Mouse (Mus musculus): ENCODE data around the gene Ccdc38.
A peak's percentile ranks its signal among the peaks of the same experiment; 100 is the strongest.

Ccdc38 gene

DNA sequence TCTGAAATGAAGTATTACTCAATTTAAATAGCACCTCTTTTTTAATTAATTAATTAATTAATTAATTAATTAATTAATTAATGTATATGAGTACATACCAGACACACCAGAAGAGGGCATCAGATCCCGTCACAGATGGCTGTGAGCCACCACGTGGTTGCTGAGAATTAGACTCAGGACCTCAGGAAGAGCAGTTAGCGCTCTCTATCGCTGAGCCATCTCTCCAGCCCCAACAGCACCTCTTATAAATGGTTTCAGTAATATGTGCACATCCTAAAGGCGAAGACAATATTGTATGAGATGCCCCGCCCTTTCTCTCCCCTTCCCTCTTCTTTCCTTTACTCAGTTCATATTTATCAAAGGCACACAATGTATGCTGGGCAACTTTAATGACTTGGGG is 28.2 kb downstream of the Ccdc38 start:
- Histone ChIP-seq H3K27me3 (ENCODE audit: control insufficient read depth, insufficient read depth, low read length, poor library complexity, severe bottlenecking) (no peaks in the 10 kb centered on the region), H3K36me3 (ENCODE audit: control insufficient read depth, insufficient read depth, low read length, poor library complexity, severe bottlenecking) (no peaks in the 10 kb centered on the region)
- no peak for DNase-seq (ENCODE audit: low read depth, low spot score)

DNA sequence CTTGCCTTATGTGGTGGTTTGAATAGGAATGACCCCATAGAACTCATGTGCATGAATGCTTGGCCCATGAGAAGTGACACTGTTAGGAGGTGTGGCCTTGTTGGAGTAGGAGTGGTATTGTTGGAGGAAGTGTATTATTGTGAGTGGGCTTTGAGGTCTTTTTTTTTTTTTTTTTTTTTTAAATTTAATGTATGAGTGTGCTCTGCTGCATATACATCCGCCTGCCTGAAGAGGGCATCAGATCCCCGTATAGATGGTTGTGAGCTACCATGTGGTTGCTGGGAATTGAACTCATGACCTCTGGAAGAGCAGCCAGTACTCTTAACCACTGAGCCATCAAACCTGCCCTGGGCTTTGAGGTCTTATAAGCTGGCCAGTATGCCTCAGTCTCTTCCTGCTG is 31.8 kb downstream of the Ccdc38 start:
- H3K36me3 ChIP-seq (ENCODE audit: control insufficient read depth, insufficient read depth, low read length, poor library complexity, severe bottlenecking) = no peaks in the 10 kb centered on the region
- no peaks in the 10 kb centered on the region for H3K27me3 ChIP-seq (ENCODE audit: control insufficient read depth, insufficient read depth, low read length, poor library complexity, severe bottlenecking)
- no peak for DNase-seq (ENCODE audit: low read depth, low spot score)

DNA sequence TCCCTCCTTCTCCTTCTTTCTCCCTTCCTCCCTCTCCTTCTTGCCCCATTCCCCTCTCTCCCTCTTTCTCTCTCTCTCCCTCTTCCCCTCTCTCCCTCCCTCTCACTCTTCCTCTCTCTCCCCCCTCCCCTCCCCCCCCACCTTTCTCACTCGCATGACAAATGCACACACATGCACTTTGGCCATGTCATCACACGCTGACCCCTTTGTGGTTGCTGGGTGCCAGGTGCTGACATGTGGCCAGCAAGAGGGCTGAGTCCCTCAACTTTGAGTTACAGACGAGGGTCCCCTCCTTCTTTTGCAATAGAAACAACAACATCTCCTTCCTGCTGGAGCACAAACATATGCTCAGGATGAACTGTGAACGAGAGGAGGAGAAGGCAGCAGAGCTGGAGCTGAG is 34.5 kb downstream of the Ccdc38 start:
- Histone ChIP-seq H3K27me3 (ENCODE audit: control insufficient read depth, insufficient read depth, low read length, poor library complexity, severe bottlenecking) (no peaks in the 10 kb centered on the region), H3K36me3 (ENCODE audit: control insufficient read depth, insufficient read depth, low read length, poor library complexity, severe bottlenecking) (no peaks in the 10 kb centered on the region; the same call in 1 of the 2 replicates)
- DNase-seq (ENCODE audit: low read depth, low spot score) = no peak

DNA sequence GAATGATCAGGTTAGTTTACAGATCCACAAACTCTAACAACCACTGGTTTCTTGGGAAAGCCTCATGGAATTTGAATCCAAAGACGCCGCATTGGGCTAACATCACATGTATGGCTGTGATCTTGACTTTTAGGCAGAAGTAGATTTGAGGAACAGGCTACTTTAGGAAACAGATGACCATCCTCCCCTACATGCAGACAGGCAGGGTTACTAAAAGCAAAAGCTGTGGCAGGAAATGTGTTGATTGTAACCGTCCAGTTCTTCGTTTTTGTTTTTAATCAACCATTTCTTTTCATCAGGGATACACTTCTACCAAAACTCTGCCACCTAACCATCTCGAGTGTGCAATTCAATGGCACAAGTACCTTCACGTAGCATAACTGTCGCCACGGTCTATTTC is 35.5 kb downstream of the Ccdc38 start:
- Histone ChIP-seq H3K36me3 (ENCODE audit: control insufficient read depth, insufficient read depth, low read length, poor library complexity, severe bottlenecking) (no peaks in the 10 kb centered on the region; the same call in 1 of the 2 replicates), H3K27me3 (ENCODE audit: control insufficient read depth, insufficient read depth, low read length, poor library complexity, severe bottlenecking) (no peaks in the 10 kb centered on the region)
- no peak for DNase-seq (ENCODE audit: low read depth, low spot score)

DNA sequence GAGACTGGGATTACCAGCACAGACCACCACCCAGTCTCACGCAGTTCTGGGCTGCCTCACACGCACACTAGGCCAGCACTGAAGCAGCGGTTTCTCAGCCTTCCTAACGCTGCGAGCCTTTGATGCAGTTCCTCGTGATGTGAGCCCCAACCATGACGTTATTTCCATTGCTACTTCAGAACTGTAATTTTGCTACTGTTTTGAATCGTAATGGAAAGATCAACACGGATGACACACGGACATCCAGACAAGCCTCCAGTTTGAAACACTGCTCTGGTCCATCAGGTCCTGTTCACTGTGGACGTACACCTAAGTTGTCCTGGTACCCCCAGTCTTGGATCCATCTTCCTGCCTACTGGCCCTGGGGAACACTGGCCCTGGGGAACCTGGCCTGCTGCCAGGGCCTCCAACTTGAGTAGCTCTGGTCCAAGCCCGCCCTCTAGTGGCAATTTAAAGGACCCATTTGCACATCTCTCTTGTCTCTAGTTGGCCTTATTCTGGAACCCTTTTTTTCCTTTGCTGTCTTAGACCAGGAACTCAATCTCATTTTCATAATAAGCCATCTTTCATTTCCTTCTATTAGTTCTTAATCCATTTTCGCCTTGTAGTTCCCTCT is 36.9 kb downstream of the Ccdc38 start:
- Histone ChIP-seq H3K27me3 (ENCODE audit: control insufficient read depth, insufficient read depth, low read length, poor library complexity, severe bottlenecking) (no peaks in the 10 kb centered on the region), H3K36me3 (ENCODE audit: control insufficient read depth, insufficient read depth, low read length, poor library complexity, severe bottlenecking) (peaks cover 2% of the 10 kb centered on the region; the same call in 1 of the 2 replicates)
- peak; percentile 87 for DNase-seq (ENCODE audit: low read depth, low spot score)

DNA sequence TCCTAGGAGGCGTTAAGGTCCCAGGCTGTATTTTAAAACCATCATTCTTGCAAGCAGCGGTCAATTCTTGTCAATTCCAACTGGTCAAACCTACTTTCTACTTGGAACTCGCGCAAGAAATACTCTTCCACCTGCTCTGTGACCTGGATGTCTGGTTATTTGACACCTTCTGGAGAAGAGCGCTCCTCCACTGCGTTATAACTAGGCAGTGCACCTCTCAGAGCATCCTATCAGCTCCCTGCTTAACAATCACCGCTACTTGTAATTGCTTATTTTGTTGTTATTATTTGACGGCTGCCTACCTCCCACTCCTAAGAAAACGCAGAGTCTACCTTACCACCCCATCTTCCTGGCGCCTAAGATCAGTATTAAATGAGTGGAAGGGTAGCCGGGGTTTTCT is 48.4 kb downstream of the Ccdc38 start:
- peaks cover 2% of the 10 kb centered on the region; the same call in 1 of the 2 replicates for H3K36me3 ChIP-seq (ENCODE audit: control insufficient read depth, insufficient read depth, low read length, poor library complexity, severe bottlenecking)
- DNase-seq (ENCODE audit: low read depth, low spot score) = peak; percentile 20
- no peaks in the 10 kb centered on the region for H3K27me3 ChIP-seq (ENCODE audit: control insufficient read depth, insufficient read depth, low read length, poor library complexity, severe bottlenecking)

DNA sequence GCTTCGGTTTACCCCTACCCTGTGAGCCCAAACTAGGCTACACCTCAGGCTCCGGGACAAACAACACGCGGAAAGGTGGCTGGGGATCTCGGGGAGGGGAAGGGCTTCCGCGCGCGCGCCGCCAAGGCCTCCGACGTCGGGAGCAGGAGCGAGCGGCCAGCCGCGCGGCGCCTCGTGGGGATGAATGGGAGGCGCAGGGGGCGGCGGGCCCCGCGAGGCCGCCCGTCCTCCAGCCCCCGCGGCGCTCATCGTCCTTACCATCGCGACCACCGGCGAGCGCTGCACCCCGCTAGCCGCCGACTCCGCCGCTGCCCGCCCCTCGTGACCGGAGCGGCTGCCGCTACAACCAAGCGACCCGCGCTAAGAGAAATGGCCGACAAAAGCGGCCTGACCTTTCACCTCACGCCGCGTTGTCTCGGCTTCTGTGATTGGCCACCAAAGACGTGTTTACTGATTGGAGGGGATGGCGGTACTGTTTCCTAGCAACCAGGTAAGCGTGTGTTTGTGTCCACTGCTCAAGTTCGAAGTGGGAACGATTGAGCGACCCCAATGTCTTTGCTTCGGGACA is 48.9 kb downstream of the Ccdc38 start, which contains the start of gene Snrpf:
Gene Snrpf, minus strand, starts transcription at position 426 of the 568 bp plus-strand sequence.
- H3K36me3 ChIP-seq (ENCODE audit: control insufficient read depth, insufficient read depth, low read length, poor library complexity, severe bottlenecking) = peaks cover 2% of the 10 kb centered on the region; the same call in 1 of the 2 replicates
- no peaks in the 10 kb centered on the region for H3K27me3 ChIP-seq (ENCODE audit: control insufficient read depth, insufficient read depth, low read length, poor library complexity, severe bottlenecking)
- DNase-seq (ENCODE audit: low read depth, low spot score) = peak; percentile 96

DNA sequence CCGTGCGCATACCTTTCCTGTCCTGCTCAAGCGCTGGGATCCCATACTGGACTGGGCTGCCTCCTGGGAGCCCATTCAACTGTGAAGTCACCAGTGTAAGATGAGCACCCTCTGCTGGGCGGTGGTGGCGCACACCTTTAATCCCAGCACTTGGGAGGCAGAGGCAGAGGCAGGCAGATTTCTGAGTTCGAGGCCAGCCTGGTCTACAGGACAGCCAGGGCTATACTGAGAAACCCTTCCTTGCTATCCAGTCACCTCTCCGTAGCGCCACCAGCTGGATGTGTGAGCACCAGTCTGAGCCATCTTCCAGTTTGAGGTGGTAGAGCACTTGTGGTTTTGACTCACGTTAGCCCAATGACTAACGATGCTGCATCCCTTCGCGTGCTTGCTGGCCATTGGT is 52.0 kb downstream of the Ccdc38 start:
- no peaks in the 10 kb centered on the region for H3K27me3 ChIP-seq (ENCODE audit: control insufficient read depth, insufficient read depth, low read length, poor library complexity, severe bottlenecking)
- H3K36me3 ChIP-seq (ENCODE audit: control insufficient read depth, insufficient read depth, low read length, poor library complexity, severe bottlenecking) = no peaks in the 10 kb centered on the region
- peak; percentile 37 for DNase-seq (ENCODE audit: low read depth, low spot score)

DNA sequence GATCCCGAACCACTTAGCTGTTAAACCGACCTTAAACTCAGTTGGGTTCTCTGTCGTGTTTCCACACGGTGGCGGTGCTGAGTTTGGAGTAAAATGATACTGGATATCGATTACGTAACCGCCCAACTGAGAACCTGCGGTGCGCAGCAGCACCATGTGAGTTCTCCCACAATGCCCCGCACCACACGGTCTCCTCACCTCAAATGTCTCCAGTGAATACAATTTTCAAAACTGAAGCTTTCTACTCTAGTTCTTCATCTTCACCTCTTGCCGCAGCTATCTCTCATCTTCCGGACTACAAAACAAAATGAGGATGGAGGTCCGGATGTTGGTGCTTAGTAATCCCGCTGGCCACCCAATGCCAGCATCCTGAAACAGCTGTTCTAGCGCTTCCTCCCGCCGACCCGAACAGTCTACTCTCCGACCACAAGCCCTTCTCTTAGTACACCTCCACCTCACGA is 53.6 kb downstream of the Ccdc38 start:
- peak; percentile 89 for DNase-seq (ENCODE audit: low read depth, low spot score)
- Histone ChIP-seq H3K36me3 (ENCODE audit: control insufficient read depth, insufficient read depth, low read length, poor library complexity, severe bottlenecking) (no peaks in the 10 kb centered on the region), H3K27me3 (ENCODE audit: control insufficient read depth, insufficient read depth, low read length, poor library complexity, severe bottlenecking) (no peaks in the 10 kb centered on the region)

DNA sequence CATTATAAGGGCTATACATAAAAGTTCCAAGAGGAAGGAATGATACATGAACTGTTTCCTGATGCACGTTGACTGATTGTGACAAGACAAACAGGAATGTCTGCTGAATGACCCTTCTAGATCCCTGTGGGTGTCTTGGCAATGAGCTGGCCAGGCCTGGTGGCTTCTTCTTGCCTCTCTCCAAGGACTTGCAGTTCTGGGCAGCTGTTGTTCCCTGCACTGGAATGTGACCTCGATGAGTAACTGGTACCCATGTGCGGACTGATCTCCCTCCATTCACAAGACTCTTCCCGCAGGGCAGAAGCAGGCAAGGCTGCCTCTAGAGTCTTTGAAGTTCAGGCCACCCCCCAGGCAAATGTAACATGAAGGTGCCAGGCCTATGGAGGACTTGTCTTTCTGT is 55.4 kb downstream of the Ccdc38 start:
- no peaks in the 10 kb centered on the region for H3K36me3 ChIP-seq (ENCODE audit: control insufficient read depth, insufficient read depth, low read length, poor library complexity, severe bottlenecking)
- DNase-seq (ENCODE audit: low read depth, low spot score) = no peak
- no peaks in the 10 kb centered on the region for H3K27me3 ChIP-seq (ENCODE audit: control insufficient read depth, insufficient read depth, low read length, poor library complexity, severe bottlenecking)

DNA sequence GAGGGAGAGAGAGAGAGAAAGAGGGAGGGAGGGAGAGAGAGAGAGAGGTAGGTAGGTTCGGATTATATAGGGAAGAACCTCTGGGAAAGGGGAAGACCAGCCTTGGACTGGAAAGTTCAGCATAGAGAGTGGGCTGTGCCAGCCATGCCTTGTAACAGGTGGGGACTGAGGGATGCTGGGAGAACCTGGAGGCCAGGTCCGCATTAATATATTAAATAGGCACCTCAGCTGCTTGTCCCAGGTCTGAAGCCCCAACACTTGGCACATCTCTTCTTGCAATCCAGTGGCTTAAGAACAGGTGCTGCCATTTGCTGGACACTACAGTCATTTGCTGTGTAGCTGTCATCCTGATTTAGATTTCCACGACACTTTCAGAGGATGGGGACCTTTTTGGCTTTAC is 56.2 kb downstream of the Ccdc38 start:
- H3K27me3 ChIP-seq (ENCODE audit: control insufficient read depth, insufficient read depth, low read length, poor library complexity, severe bottlenecking) = no peaks in the 10 kb centered on the region
- no peaks in the 10 kb centered on the region for H3K36me3 ChIP-seq (ENCODE audit: control insufficient read depth, insufficient read depth, low read length, poor library complexity, severe bottlenecking)

DNA sequence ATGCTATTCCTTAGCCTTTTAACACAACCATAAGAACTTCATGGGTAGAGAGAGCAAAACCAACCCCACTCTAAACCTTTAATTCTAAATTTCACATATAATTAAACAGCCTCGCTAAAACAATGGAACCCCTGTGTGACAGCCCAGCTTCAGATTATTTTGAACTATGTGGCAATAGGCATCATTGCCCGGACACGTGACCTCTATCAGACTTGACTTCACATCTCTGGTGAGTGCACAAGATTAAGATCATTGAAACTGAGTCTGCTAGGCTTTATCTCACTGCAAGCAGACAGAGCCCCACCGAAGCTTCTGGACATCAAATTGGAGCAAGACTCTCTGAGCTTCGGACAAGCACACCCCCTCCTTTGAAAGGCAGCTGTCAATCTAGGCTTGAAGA is 61.9 kb downstream of the Ccdc38 start:
- Histone ChIP-seq H3K27me3 (ENCODE audit: control insufficient read depth, insufficient read depth, low read length, poor library complexity, severe bottlenecking) (no peaks in the 10 kb centered on the region), H3K36me3 (ENCODE audit: control insufficient read depth, insufficient read depth, low read length, poor library complexity, severe bottlenecking) (no peaks in the 10 kb centered on the region)
- DNase-seq (ENCODE audit: low read depth, low spot score) = no peak

More for the DNA sequence above, 56.2 kb downstream of the Ccdc38 start:
- no peak for DNase-seq (ENCODE audit: low read depth, low spot score)

DNA sequence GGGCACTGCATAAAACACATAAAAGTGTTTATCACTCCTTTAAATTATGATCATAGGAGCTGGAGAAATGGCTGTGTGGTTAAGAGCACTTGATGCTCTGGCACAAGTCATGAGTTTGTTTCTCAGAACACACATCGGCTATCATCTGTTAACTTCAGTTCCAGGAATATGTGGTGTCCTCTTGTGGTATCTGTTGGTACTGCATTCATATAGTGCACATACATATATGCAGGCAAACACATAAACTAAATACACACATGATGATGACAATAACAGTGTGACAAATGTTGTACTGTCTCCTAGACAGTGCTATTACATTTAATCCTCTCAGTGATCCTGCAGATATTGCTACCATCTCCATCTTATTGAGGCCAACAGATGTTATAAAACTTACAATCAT is 62.8 kb downstream of the Ccdc38 start:
- Histone ChIP-seq H3K36me3 (ENCODE audit: control insufficient read depth, insufficient read depth, low read length, poor library complexity, severe bottlenecking) (no peaks in the 10 kb centered on the region), H3K27me3 (ENCODE audit: control insufficient read depth, insufficient read depth, low read length, poor library complexity, severe bottlenecking) (no peaks in the 10 kb centered on the region)
- peak; percentile 21 for DNase-seq (ENCODE audit: low read depth, low spot score)

DNA sequence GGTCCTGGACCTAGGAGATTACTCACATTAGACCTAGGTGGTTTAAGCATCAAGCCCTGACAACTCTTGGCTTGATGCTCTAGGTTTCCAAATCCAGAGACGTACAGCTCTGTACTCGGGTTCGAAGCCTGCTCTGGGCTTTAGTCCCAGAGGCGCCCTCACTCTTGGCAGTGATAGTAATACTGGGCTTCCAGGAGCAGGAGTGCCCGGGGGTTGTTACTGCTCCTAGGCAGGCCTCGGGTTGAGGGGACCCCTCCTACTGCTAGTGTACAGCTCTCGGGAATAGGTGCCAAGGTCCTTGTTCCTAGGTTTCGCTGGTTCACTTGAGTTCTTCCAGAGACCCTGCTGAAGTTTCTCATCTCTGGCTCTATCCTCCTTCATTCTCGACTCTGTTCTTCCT is 65.9 kb downstream of the Ccdc38 start:
- no peaks in the 10 kb centered on the region for H3K36me3 ChIP-seq (ENCODE audit: control insufficient read depth, insufficient read depth, low read length, poor library complexity, severe bottlenecking)
- no peak for DNase-seq (ENCODE audit: low read depth, low spot score)

DNA sequence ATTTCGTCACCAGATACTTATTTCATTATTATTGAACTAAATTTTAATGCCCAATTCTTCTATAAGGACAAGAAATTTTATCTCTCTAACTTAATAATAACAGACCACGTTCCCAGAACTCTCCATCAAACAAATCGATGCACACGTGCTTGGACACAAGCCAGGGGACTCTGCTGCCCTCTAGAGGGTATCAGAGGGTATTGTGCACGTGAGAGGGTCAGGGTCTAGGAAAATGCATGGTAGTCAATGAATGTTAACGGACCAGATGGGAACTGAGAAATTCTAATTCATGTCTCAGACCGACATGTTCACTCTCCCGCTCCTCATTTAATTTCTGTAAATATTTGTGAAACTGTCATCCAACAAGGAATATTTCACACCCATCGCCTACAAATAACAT is 67.6 kb downstream of the Ccdc38 start:
- peak; percentile 48 for DNase-seq (ENCODE audit: low read depth, low spot score)
- no peaks in the 10 kb centered on the region for H3K27me3 ChIP-seq (ENCODE audit: control insufficient read depth, insufficient read depth, low read length, poor library complexity, severe bottlenecking)

More for the DNA sequence above, 65.9 kb downstream of the Ccdc38 start:
- H3K27me3 ChIP-seq (ENCODE audit: control insufficient read depth, insufficient read depth, low read length, poor library complexity, severe bottlenecking) = no peaks in the 10 kb centered on the region

More for the DNA sequence above, 67.6 kb downstream of the Ccdc38 start:
- H3K36me3 ChIP-seq (ENCODE audit: control insufficient read depth, insufficient read depth, low read length, poor library complexity, severe bottlenecking) = no peaks in the 10 kb centered on the region
